Mouse (Mus musculus): ENCODE data around the gene Armc10.

GRCm38 (mm10) chr5:21625916-21626315, 19.7 kb upstream of the Armc10 start:
- no peak for TF ChIP-seq CTCF (IDR thresholded peaks at IDR 0.05; ENCODE audit: low read depth, low read length)
- no peak for TF ChIP-seq GATA1 (IDR thresholded peaks at IDR 0.05; ENCODE audit: borderline replicate concordance, low read length)
